In the genomic region with DNA sequence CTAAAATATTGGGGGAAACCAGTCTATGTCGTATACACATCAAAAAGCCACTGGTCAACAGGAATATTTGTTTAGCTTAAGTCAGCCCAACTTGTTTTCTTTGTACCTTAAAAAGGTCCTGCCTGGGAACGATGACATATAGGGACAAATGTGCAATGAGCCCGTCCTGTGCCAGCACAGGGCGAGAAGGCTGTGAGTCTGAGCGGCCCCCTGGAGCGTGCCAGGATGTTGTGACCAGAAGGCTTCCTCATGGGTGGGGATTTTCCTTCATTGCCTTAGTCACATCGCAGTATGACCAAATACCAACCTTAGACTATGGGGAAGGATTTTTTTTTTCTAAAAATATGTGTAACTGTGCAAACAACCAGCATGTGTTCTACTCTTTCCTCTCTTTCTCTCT, we compare ENCODE assay signal across 19 mouse cellular contexts.
"Had no signal": no experiment of that assay in that cellular context is flagged by ENCODE, and none has a peak within 500 bp of the region (broad histone marks: within the 10 kb centered on the region; RNA-seq: fewer than 3 reads in every experiment).

No protein-coding gene starts in this region.

- H3K4me1 ChIP-seq: neural tube, embryonic 13.5 days; stomach, embryonic 15.5 days had no signal

- ATAC-seq: liver, postnatal 0 days had no signal

- H3K27me3 ChIP-seq: limb, embryonic 12.5 days; limb, embryonic 15.5 days; neural tube, embryonic 13.5 days; stomach, embryonic 15.5 days had no signal

- H3K4me3 ChIP-seq: limb, embryonic 12.5 days; limb, embryonic 15.5 days; neural tube, embryonic 13.5 days; stomach, embryonic 15.5 days had no signal

- H3K9me3 ChIP-seq: limb, embryonic 12.5 days; limb, embryonic 15.5 days; neural tube, embryonic 13.5 days; stomach, embryonic 15.5 days had no signal

- H3K27ac ChIP-seq: limb, embryonic 12.5 days; limb, embryonic 15.5 days; liver, embryonic 14.5 days; neural tube, embryonic 13.5 days; stomach, embryonic 15.5 days had no signal

- DNase-seq: kidney, adult 9 months; kidney, postnatal 14 days; left cerebral cortex, postnatal 4 days; liver, postnatal 0 days; lung, embryonic 14.5 days; lung, postnatal 10 days; lung, postnatal 4 days; midbrain, embryonic 14.5 days; retina, postnatal 1 day; right cerebral cortex, postnatal 25 days; spleen, adult 18-20 months; thymus, postnatal 25 days had no signal

- H3K4me2 ChIP-seq: limb, embryonic 12.5 days; limb, embryonic 15.5 days; liver, embryonic 11.5 days; lung, embryonic 14.5 days; midbrain, embryonic 11.5 days; neural tube, embryonic 13.5 days; stomach, embryonic 15.5 days had no signal

- H3K36me3 ChIP-seq: limb, embryonic 12.5 days; limb, embryonic 15.5 days; neural tube, embryonic 13.5 days; stomach, embryonic 15.5 days had no signal

- H3K9ac ChIP-seq: limb, embryonic 12.5 days; limb, embryonic 15.5 days; liver, embryonic 14.5 days; liver, postnatal 0 days; lung, embryonic 14.5 days; neural tube, embryonic 13.5 days; stomach, embryonic 15.5 days had no signal
